Mouse (Mus musculus): ENCODE results near the gene Wbp1l. TPM values are rescaled to one million over a fixed set of nuclear protein-coding genes. Genes with fewer than 3 reads are reported as not detected.

Wbp1l gene
- polyA plus RNA-seq, 1 experiment from 2014 or later: 41.3 TPM

GRCm38 (mm10) chr19:46689460-46690372 is 90.8 kb downstream of the Wbp1l start, which contains the start of gene Borcs7:
Gene Borcs7 (plus strand): TSS chr19:46689906.
- 2% methylated on average over 44 of the region's 44 CpGs for WGBS
- Histone ChIP-seq H3K4me1 (replicated peaks; ENCODE audit: control insufficient read depth, insufficient read depth, low read length) (no peaks in the 10 kb centered on the region; the same call in 1 of the 2 replicates), H3K4me3 (ENCODE audit: low read depth, low read length) (peak within 1 kb of the TSS; percentile 58), H3K9me3 (ENCODE audit: control insufficient read depth, low read length) (no peaks in the 10 kb centered on the region), H3K9ac (ENCODE audit: low read length) (peak within 1 kb of the TSS; percentile 82), H3K27ac (ENCODE audit: low read depth, low read length) (0 out of 2 replicates have a peak within 1 kb of the TSS, but pooled peaks have one; percentile 31), H3K4me2 (ENCODE audit: low read depth, low read length, severe bottlenecking) (peak within 1 kb of the TSS; percentile 57), H3K36me3 (ENCODE audit: control insufficient read depth, insufficient read depth, low read length) (no peaks in the 10 kb centered on the region), H3K27me3 (ENCODE audit: control insufficient read depth, insufficient read depth, low read length) (no peaks in the 10 kb centered on the region)
- ATAC-seq (replicated peaks; ENCODE audit: low FRiP score) (peak; percentile 93), DNase-seq (ENCODE audit: low spot score) (peak; percentile 89)

GRCm38 (mm10) chr19:46690387-46690786 is 91.5 kb downstream of the Wbp1l start:
- Histone ChIP-seq H3K9me3 (ENCODE audit: control insufficient read depth, low read length) (no peaks in the 10 kb centered on the region), H3K27ac (ENCODE audit: low read depth, low read length) (0 out of 2 replicates have a peak overlapping the region, but pooled peaks have one; percentile 31), H3K4me2 (ENCODE audit: low read depth, low read length, severe bottlenecking) (peak overlapping the region; percentile 57), H3K9ac (ENCODE audit: low read length) (peak overlapping the region; percentile 82), H3K27me3 (ENCODE audit: control insufficient read depth, insufficient read depth, low read length) (no peaks in the 10 kb centered on the region), H3K4me3 (ENCODE audit: low read depth, low read length) (peak overlapping the region; percentile 58), H3K4me1 (replicated peaks; ENCODE audit: control insufficient read depth, insufficient read depth, low read length) (no peaks in the 10 kb centered on the region; the same call in 1 of the 2 replicates), H3K36me3 (ENCODE audit: control insufficient read depth, insufficient read depth, low read length) (no peaks in the 10 kb centered on the region)
- 74% methylated on average over 11 of the region's 11 CpGs for WGBS
- DNase-seq (ENCODE audit: low spot score) (no peak), ATAC-seq (replicated peaks; ENCODE audit: low FRiP score) (peak; percentile 29)

- H3K9me3 ChIP-seq (ENCODE audit: control insufficient read depth, low read length): no peaks in the 10 kb centered on the region
- H3K36me3 ChIP-seq (ENCODE audit: control insufficient read depth, insufficient read depth, low read length): no peaks in the 10 kb centered on the region
- no peak overlapping the region for H3K4me2 ChIP-seq (ENCODE audit: low read depth, low read length, severe bottlenecking)
- no peak overlapping the region for H3K9ac ChIP-seq (ENCODE audit: low read length)
- DNase-seq (ENCODE audit: low spot score): no peak
- H3K27me3 ChIP-seq (ENCODE audit: control insufficient read depth, insufficient read depth, low read length): no peaks in the 10 kb centered on the region
- 85% methylated on average over 2 of the region's 2 CpGs for WGBS
- no peak overlapping the region for H3K27ac ChIP-seq (ENCODE audit: low read depth, low read length)
- ATAC-seq (replicated peaks; ENCODE audit: low FRiP score): no peak
- H3K4me1 ChIP-seq (replicated peaks; ENCODE audit: control insufficient read depth, insufficient read depth, low read length): no peaks in the 10 kb centered on the region; the same call in 1 of the 2 replicates
- no peak overlapping the region for H3K4me3 ChIP-seq (ENCODE audit: low read depth, low read length)
Observed at GRCm38 (mm10) chr19:46691078-46691477, 92.2 kb downstream of the Wbp1l start.

- ATAC-seq (replicated peaks; ENCODE audit: low FRiP score): no peak
- H3K9ac ChIP-seq (ENCODE audit: low read length): no peak overlapping the region
Observed at GRCm38 (mm10) chr19:46693146-46693545, 94.3 kb downstream of the Wbp1l start.

GRCm38 (mm10) chr19:46696482-46696881 is 97.6 kb downstream of the Wbp1l start:
- WGBS: 96% methylated on average over 8 of the region's 8 CpGs

More at GRCm38 (mm10) chr19:46693146-46693545, 94.3 kb downstream of the Wbp1l start:
- H3K27me3 ChIP-seq (ENCODE audit: control insufficient read depth, insufficient read depth, low read length): no peaks in the 10 kb centered on the region
- H3K36me3 ChIP-seq (ENCODE audit: control insufficient read depth, insufficient read depth, low read length): no peaks in the 10 kb centered on the region
- DNase-seq (ENCODE audit: low spot score): no peak
- no peak overlapping the region for H3K27ac ChIP-seq (ENCODE audit: low read depth, low read length)
- no peaks in the 10 kb centered on the region for H3K9me3 ChIP-seq (ENCODE audit: control insufficient read depth, low read length)
- H3K4me1 ChIP-seq (replicated peaks; ENCODE audit: control insufficient read depth, insufficient read depth, low read length): no peaks in the 10 kb centered on the region; the same call in 1 of the 2 replicates
- WGBS: 86% methylated on average over 4 of the region's 4 CpGs
- H3K4me3 ChIP-seq (ENCODE audit: low read depth, low read length): no peak overlapping the region
- no peak overlapping the region for H3K4me2 ChIP-seq (ENCODE audit: low read depth, low read length, severe bottlenecking)

GRCm38 (mm10) chr19:46696943-46697342 is 98.1 kb downstream of the Wbp1l start:
- WGBS: 91% methylated on average over 7 of the region's 7 CpGs
- H3K27me3 ChIP-seq (ENCODE audit: control insufficient read depth, insufficient read depth, low read length): no peaks in the 10 kb centered on the region
- ATAC-seq (replicated peaks; ENCODE audit: low FRiP score) (no peak), DNase-seq (ENCODE audit: low spot score) (no peak)
- no peak overlapping the region for H3K4me2 ChIP-seq (ENCODE audit: low read depth, low read length, severe bottlenecking)
- H3K4me1 ChIP-seq (replicated peaks; ENCODE audit: control insufficient read depth, insufficient read depth, low read length): no peaks in the 10 kb centered on the region
- no peaks in the 10 kb centered on the region for H3K36me3 ChIP-seq (ENCODE audit: control insufficient read depth, insufficient read depth, low read length)
- H3K9ac ChIP-seq (ENCODE audit: low read length): no peak overlapping the region
- no peaks in the 10 kb centered on the region for H3K9me3 ChIP-seq (ENCODE audit: control insufficient read depth, low read length)
- no peak overlapping the region for H3K27ac ChIP-seq (ENCODE audit: low read depth, low read length)
- H3K4me3 ChIP-seq (ENCODE audit: low read depth, low read length): no peak overlapping the region

More at GRCm38 (mm10) chr19:46696482-46696881, 97.6 kb downstream of the Wbp1l start:
- H3K36me3 ChIP-seq (ENCODE audit: control insufficient read depth, insufficient read depth, low read length): no peaks in the 10 kb centered on the region
- H3K9ac ChIP-seq (ENCODE audit: low read length): no peak overlapping the region
- no peak overlapping the region for H3K4me2 ChIP-seq (ENCODE audit: low read depth, low read length, severe bottlenecking)
- no peak overlapping the region for H3K4me3 ChIP-seq (ENCODE audit: low read depth, low read length)
- ATAC-seq (replicated peaks; ENCODE audit: low FRiP score) (no peak), DNase-seq (ENCODE audit: low spot score) (no peak)
- no peaks in the 10 kb centered on the region for H3K27me3 ChIP-seq (ENCODE audit: control insufficient read depth, insufficient read depth, low read length)
- H3K9me3 ChIP-seq (ENCODE audit: control insufficient read depth, low read length): no peaks in the 10 kb centered on the region
- H3K4me1 ChIP-seq (replicated peaks; ENCODE audit: control insufficient read depth, insufficient read depth, low read length): no peaks in the 10 kb centered on the region
- H3K27ac ChIP-seq (ENCODE audit: low read depth, low read length): no peak overlapping the region

- Histone ChIP-seq H3K4me1 (replicated peaks; ENCODE audit: control insufficient read depth, insufficient read depth, low read length) (no peaks in the 10 kb centered on the region), H3K9ac (ENCODE audit: low read length) (no peak overlapping the region), H3K27ac (ENCODE audit: low read depth, low read length) (no peak overlapping the region), H3K9me3 (ENCODE audit: control insufficient read depth, low read length) (no peaks in the 10 kb centered on the region), H3K36me3 (ENCODE audit: control insufficient read depth, insufficient read depth, low read length) (no peaks in the 10 kb centered on the region), H3K27me3 (ENCODE audit: control insufficient read depth, insufficient read depth, low read length) (no peaks in the 10 kb centered on the region), H3K4me3 (ENCODE audit: low read depth, low read length) (no peak overlapping the region), H3K4me2 (ENCODE audit: low read depth, low read length, severe bottlenecking) (no peak overlapping the region)
- DNase-seq (ENCODE audit: low spot score) (no peak), ATAC-seq (replicated peaks; ENCODE audit: low FRiP score) (no peak)
- WGBS: 49% methylated on average over 19 of the region's 19 CpGs
Observed at GRCm38 (mm10) chr19:46697840-46698517, 99.1 kb downstream of the Wbp1l start.

GRCm38 (mm10) chr19:46699011-46699481 is 100.2 kb downstream of the Wbp1l start:
- Histone ChIP-seq H3K9ac (ENCODE audit: low read length) (no peak overlapping the region), H3K27ac (ENCODE audit: low read depth, low read length) (no peak overlapping the region), H3K4me1 (replicated peaks; ENCODE audit: control insufficient read depth, insufficient read depth, low read length) (no peaks in the 10 kb centered on the region), H3K9me3 (ENCODE audit: control insufficient read depth, low read length) (no peaks in the 10 kb centered on the region), H3K4me2 (ENCODE audit: low read depth, low read length, severe bottlenecking) (no peak overlapping the region), H3K36me3 (ENCODE audit: control insufficient read depth, insufficient read depth, low read length) (no peaks in the 10 kb centered on the region), H3K27me3 (ENCODE audit: control insufficient read depth, insufficient read depth, low read length) (no peaks in the 10 kb centered on the region), H3K4me3 (ENCODE audit: low read depth, low read length) (no peak overlapping the region)
- ATAC-seq (replicated peaks; ENCODE audit: low FRiP score) (no peak), DNase-seq (ENCODE audit: low spot score) (no peak)
- 80% methylated on average over 10 of the region's 10 CpGs for WGBS

Measured in forebrain, embryonic 11.5 days (tissue).